Mouse (Mus musculus) cerebellum, adult 2 months (tissue): ENCODE measurements around the gene Tmem184b. TPM values are rescaled to one million over a fixed set of nuclear protein-coding genes. Genes with fewer than 3 reads are reported as not detected.

Experiments
- DNase-seq, 2 experiments: peaks; one replicate each; pipeline ENCODE4 v3.0.0; 2021
- H3K27ac ChIP-seq: fragments of 200-500 bp; 2 replicates; pipeline ENCODE4 v1.5.1; 2012; ENCODE audit warnings: low read length, control low read depth, inconsistent platforms; ENCODE audit not compliant: insufficient read depth
- H3K27me3 ChIP-seq: fragments of 200-500 bp; 2 replicates; pipeline ENCODE4 v1.6.1; 2012; ENCODE audit warnings: inconsistent platforms, mild to moderate bottlenecking, low read length, moderate library complexity; ENCODE audit not compliant: control insufficient read depth, insufficient read depth
- H3K4me1 ChIP-seq: fragments of 200-500 bp; 2 replicates; pipeline ENCODE4 v1.6.1; 2011; ENCODE audit warnings: low read length; ENCODE audit not compliant: control insufficient read depth, insufficient read depth
- H3K4me3 ChIP-seq: fragments of 200-500 bp; replicated peaks from 2 replicates; pipeline ENCODE3; 2011; ENCODE audit warnings: mild to moderate bottlenecking, low read depth, low read length, control low read depth; ENCODE audit not compliant: insufficient read depth
- CTCF ChIP-seq: fragments of 200-500 bp; IDR thresholded peaks from 2 replicates; pipeline ENCODE4 v1.5.1; 2011; ENCODE audit warnings: low read depth, mild to moderate bottlenecking, control low read depth, low read length, moderate library complexity, borderline replicate concordance; ENCODE audit not compliant: insufficient read depth
- POLR2A ChIP-seq: fragments of 200-500 bp; IDR thresholded peaks from 2 replicates; pipeline ENCODE4 v1.6.1; 2011; ENCODE audit warnings: low read length, control low read depth, borderline replicate concordance; ENCODE audit not compliant: insufficient read depth
- WGBS: fragments of 180-500 bp; shearing (Covaris S2); methylation state at CpG from one replicate; pipeline ENCODE4 v1.1.7; 2018; 5-methylcytosine and 5-hydroxymethylcytosine counted together
- polyA plus RNA-seq: library from polyadenylated mRNA; depleted of rRNA; stranded (reverse); fragments of >200 nt; gene quantifications from 2 replicates; pipeline ENCODE4 v1.2.3, GENCODE M21; 2012

Tmem184b gene
- polyA plus RNA-seq, 1 experiment = 88.5 TPM

- TF ChIP-seq CTCF (no peak), POLR2A (no peak)
- 88% methylated on average over 8 of the region's 8 CpGs for WGBS
- H3K4me1 ChIP-seq = no peaks in the 10 kb centered on the region
- H3K27ac ChIP-seq = no peak overlapping the region
- no peak overlapping the region for H3K4me3 ChIP-seq
- DNase-seq = no peak
- no peaks in the 10 kb centered on the region for H3K27me3 ChIP-seq
These were observed 10.4 kb upstream of the Tmem184b start for GRCm38 (mm10) chr15:79413802-79414201.

DNA sequence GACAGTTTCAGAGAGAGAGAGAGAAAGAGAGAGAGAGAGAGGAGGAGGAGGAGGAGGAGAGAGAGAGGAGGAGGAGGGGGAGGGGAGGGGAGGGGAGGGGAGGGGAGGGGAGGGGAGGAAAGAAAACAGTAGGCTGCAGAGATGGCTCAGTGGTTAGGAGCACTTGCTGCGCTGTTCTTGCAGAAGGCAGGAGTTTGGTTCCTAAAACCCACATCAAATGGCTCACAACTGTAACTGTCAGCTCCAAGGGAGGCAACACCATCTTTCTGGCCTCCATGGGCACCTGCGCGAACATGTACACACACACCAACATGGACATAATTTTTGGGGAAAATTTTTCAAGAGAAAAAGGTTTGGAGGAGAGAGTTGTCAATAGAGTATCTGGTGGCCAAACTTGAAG is 9.8 kb upstream of the Tmem184b start:
- WGBS = 95% methylated on average over 3 of the region's 3 CpGs
- no peak for TF ChIP-seq POLR2A
- TF ChIP-seq CTCF = no peak
- H3K27me3 ChIP-seq = no peaks in the 10 kb centered on the region
- no peak overlapping the region for H3K27ac ChIP-seq
- no peak overlapping the region for H3K4me3 ChIP-seq
- no peak for DNase-seq
- no peaks in the 10 kb centered on the region for H3K4me1 ChIP-seq

GRCm38 (mm10) chr15:79411363-79412065 is 8.1 kb upstream of the Tmem184b start:
- 73% methylated on average over 10 of the region's 10 CpGs for WGBS

DNA sequence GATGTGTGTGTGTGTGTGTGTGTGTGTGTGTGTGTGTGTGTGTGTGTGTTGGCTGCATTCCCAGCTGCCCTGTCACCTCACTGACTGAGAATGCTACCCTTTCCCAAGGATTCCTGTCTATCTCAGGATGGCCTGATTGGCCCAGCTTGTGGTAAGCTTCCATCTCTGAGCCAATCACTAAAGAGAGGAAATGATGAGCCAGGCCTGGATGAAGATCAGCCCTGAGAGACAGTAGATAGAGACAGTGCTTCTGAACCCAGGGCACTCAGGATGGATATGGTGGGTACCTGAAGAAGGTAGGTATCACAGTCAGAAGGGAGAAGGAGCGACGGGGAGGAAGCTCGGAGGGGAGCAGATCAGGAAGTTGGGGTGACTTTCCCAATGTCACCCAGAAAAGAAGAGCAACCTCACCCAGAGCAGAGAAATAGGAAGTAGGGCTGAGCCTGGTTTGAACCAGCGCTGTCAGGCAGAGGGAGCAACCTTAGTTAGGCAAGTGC is 5.8 kb upstream of the Tmem184b start:
- no peak for DNase-seq
- no peak overlapping the region for H3K27ac ChIP-seq
- 90% methylated on average over 4 of the region's 4 CpGs for WGBS
- TF ChIP-seq CTCF (no peak), POLR2A (no peak)
- no peak overlapping the region for H3K4me3 ChIP-seq
- H3K4me1 ChIP-seq = no peaks in the 10 kb centered on the region; the same call in 1 of the 2 replicates
- H3K27me3 ChIP-seq = no peaks in the 10 kb centered on the region

More at GRCm38 (mm10) chr15:79411363-79412065, 8.1 kb upstream of the Tmem184b start:
- Histone ChIP-seq H3K27me3 (no peaks in the 10 kb centered on the region), H3K4me3 (no peak overlapping the region), H3K4me1 (no peaks in the 10 kb centered on the region), H3K27ac (no peak overlapping the region)
- TF ChIP-seq POLR2A (no peak), CTCF (no peak)
- no peak for DNase-seq

DNA sequence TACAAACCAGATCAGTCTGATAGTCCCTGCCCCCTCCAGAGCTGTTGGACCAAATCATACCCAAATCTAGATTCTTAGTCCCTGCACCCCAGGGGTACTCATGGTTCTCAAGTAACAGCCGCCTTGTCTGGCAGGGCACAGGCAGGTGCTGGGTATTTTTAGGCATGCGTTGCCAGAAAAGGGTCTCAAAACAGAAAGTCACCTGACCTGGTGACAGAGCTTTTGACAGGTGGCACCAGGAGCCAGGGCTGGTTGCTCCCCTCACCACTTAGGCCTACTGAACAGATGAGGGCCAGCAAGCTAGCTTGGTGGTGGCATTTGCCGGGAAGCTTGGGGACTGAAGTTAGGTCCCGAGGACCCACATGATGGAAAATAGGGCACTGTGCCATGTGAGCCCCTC is 3.2 kb upstream of the Tmem184b start:
- WGBS = 73% methylated on average over 4 of the region's 4 CpGs
- no peak overlapping the region for H3K4me3 ChIP-seq
- H3K27me3 ChIP-seq = no peaks in the 10 kb centered on the region
- TF ChIP-seq CTCF = no peak
- TF ChIP-seq POLR2A = no peak
- DNase-seq = no peak
- no peak overlapping the region for H3K27ac ChIP-seq
- H3K4me1 ChIP-seq = peaks cover 6% of the 10 kb centered on the region

DNA sequence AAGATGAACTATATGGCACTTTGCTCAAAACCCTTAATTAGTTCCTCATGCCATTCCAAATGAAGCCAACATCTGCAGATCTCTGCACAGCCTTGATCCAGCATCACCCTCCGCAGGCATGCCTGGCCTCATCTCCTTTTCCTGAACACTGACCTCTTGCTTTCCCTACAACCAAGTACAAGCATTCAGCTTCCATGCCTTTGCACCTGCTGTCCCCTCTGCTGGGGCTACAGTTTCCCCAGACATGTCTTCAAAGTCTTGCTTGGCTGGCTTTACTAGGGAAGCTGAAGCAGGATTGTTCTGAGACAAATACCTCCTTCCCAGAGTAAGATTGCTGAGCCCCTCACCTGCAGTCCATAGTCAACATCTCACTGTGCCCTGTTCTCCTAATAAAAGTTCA is 908 bp upstream of the Tmem184b start:
- peaks cover 20% of the 10 kb centered on the region for H3K4me1 ChIP-seq
- no peak overlapping the region for H3K27ac ChIP-seq
- no peak for DNase-seq
- no peaks in the 10 kb centered on the region for H3K27me3 ChIP-seq
- 82% methylated on average over 1 of the region's 1 CpGs for WGBS
- TF ChIP-seq POLR2A = no peak
- TF ChIP-seq CTCF = no peak
- H3K4me3 ChIP-seq = no peak overlapping the region

DNA sequence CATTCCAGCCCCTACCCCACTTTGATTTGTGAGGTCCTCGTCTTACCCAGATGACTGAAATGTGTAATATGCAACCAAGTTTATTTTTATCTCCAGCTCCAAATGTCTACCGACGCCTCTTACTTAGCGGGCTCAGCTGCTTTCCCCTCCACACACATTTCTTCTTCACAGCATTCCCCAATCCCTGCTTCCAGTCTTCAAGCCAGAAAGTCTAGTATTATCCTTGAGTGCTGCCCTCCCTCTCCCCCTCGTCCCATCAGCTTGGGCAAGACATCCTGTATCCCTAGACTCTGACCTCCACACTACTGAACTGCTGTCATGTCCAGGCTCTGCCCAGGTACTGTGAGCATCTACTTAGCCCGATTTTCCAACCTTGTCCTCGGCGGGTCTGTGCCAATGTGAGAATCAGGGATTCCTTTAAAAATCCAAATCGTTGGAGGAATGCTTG is 418 bp upstream of the Tmem184b start:
- peak overlapping the region; percentile 92 for H3K27ac ChIP-seq
- TF ChIP-seq CTCF (no peak), POLR2A (no peak)
- 16% methylated on average over 9 of the region's 9 CpGs for WGBS
- H3K4me3 ChIP-seq = peak overlapping the region; percentile 99
- H3K4me1 ChIP-seq = peaks cover 20% of the 10 kb centered on the region
- DNase-seq = no peak
- H3K27me3 ChIP-seq = no peaks in the 10 kb centered on the region

GRCm38 (mm10) chr15:79402176-79402575 is 1.2 kb downstream of the Tmem184b start:
- H3K4me3 ChIP-seq = peak overlapping the region; percentile 99
- TF ChIP-seq POLR2A (no peak), CTCF (no peak)
- H3K27ac ChIP-seq = no peak overlapping the region
- no peaks in the 10 kb centered on the region for H3K27me3 ChIP-seq
- H3K4me1 ChIP-seq = peaks cover 20% of the 10 kb centered on the region
- DNase-seq = no peak
- 15% methylated on average over 5 of the region's 5 CpGs for WGBS
